Mouse (Mus musculus): ENCODE results near the gene Lrrc26.

The Lrrc26 gene

DNA sequence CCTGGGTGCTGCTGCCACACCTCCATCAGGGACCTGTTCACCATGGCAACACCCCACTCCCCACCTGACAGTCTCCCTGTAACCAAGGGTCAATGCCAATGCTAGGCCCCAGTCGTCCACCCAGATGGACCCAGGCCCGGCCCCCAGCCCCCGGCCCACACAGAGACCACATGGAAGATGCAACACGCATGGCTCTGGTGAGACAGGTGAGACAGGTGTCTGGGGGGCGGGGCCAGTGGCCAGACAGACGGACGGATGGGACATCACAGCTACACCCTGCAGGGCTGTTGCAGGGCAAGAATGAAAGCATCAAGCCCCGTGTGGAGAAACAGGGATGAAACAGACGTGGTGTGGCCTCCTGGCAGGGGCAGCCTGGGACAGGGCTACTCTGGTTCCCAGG lies 4.0 kb downstream of the Lrrc26 start:
- no peak for DNase-seq (ENCODE audit: low read depth, low spot score)

DNA sequence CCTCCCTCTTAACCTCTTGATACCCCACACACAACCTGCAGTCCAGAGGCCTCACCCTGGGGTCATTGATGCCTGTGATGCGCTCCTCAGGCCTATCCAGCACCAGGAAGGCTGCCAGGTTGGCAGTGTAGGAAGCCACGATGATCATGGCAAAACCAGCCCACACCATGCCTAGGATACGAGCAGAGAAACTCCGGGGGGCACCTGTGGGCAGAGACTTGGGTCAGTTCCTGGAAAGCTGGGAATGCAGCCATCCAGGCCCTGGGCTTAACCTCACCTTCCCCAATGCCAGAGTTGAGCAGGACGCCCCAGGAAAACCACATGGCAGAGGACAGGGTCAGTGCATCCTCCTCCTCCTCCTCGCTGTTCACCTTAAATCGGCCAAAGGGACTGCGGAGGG lies 7.4 kb downstream of the Lrrc26 start:
- no peak for DNase-seq (ENCODE audit: low read depth, low spot score)

DNA sequence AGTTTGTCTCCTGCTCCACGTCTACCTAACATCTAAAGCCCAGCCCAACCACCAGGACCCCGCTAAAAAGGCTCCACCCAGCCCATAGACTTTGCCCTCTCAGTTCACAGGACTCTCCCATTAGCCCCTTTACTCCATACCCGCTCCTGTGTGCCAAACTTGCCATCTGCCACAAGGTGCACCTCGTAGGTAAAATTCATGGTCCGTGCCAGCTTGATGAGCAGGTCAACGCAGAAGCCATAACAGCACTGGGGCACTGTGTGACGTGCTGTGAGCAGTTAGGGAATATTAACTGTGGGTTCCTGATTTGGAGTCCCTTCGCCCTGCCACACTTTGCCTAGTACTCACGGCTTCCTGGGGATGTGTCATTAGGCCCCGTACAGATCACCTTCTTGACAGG lies 8.3 kb downstream of the Lrrc26 start:
- DNase-seq (ENCODE audit: low read depth, low spot score): no peak

DNA sequence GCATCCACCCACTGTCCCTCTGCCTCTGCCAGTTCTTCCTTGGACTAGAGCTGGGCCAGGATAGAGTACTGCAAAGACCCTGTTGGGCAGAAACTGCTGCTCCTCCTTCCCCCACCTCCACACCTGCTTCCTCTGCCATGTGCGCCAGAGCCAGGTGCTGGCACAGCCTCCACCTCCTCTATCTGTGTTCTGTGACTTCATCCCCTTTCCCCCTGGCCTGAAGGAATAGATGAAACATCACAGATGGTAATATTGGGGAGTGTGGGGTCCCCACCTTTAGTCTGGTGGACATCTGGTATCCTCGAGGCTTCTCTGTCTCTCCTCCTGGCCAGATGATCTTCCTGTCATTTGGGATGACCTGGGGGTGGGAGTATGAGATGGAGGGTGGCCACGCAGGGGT lies 13.7 kb downstream of the Lrrc26 start:
- no peak for DNase-seq (ENCODE audit: low read depth, low spot score)

DNA sequence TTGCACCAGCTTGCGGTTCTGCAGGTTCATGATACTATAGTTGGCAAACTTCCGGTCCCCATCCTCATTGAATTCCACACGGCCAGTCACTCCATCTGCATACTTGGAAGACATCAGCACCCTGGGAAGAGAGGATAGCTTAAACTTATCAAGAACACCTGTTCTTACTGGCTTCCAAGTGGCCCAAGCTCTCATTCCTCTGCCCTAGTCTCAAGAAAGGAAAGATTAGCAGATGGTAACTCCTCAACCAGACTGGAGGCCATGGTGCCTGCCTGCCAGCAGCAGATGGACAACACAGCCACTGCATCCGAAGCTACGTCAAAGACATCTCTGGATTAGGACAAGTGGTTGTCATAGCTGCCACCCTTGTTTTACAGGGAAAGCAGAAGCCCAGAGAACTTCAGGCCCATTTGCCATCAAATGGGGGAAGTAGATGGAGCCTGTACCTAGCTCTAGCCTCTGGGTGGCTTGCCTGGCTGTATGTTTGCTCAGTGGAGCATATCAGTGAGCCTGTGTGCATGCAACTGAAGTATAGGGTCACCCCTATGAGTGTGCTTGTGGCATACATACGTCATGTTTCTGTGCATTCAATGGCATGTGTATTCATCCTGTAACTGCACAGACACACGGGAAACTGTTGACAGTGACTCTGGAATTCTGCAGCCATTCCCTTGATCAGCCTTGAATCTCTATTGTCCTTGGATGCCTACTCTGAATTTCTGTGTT lies 14.4 kb downstream of the Lrrc26 start:
- DNase-seq (ENCODE audit: low read depth, low spot score): no peak

DNA sequence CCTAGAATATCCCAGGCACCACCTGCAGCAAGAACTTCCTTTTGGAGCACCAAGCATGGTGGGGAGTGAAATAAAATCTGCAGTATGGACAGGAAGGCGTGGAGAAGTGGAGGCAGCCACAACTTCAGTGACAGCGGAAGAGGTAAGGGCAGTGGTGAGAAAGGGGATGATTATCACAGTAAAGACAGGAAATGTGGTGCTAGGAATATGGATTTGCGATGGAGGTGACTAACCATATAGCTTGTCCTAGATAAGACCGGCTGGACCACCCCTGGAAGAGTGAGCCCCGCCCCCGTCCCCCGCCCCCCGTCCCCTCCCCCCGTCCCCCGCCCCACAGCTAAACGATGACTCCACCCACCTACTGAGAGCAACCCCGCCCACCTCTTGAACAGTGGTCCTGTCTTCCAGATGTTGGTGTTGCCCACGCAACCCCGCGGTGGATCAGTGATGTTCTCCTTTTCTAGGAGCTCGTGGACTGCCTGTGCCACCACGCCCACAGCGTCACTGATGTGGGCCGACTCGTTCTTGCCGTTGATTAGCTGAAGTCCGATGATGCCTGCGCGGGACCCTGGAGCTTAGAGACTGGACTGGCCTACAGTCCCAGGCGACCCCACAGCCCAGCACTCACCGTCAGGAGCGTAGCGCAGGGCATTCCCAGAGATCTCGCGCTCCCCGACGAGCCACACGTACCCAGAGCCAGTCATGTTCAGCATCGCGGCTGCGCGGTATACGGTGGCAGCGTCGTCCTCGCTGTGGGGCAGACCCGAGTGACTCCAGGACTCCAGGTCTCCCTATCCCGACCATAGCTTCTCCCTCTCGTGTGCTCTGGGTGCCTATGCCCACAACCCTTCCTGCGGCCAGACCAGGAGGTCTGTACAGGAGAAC lies 15.2 kb downstream of the Lrrc26 start:
- peak; percentile 60 for DNase-seq (ENCODE audit: low read depth, low spot score)

DNA sequence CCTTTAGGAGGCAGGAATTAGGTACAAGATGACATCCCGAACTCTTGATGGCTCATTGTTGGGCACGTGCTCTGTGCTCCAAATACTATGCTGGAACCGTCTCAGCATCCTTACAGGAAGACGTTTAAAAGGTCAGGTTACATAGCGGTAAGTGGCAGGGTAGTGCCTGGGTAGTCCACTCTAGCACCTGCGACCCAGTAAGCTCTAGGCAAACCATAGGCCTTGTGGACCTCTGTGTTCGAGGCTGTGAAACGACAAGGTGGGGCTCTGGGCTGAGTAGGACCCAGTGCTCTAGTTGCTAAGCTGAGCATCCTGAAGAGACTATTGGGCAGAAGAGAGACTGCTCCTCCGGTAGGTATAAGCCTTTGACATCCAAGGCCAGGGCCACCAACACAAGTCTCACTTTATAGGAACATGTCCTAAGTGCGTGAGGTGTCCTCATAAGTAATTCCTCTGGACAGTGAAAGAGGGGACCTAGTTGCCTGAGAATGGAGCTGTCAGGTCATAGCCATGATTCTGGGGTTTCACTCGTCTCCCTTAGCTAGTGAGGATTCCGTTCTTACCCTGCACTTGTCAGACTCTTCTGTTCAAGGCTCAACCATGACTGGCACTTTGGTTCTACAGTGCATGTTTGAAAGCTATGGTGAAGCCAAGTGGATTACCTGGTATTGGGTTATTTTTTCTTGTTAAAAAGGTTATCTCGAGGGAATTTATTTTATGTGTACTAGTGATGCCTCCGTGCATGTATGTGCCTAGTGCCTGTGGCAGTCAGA lies 16.1 kb downstream of the Lrrc26 start:
- no peak for DNase-seq (ENCODE audit: low read depth, low spot score)

DNA sequence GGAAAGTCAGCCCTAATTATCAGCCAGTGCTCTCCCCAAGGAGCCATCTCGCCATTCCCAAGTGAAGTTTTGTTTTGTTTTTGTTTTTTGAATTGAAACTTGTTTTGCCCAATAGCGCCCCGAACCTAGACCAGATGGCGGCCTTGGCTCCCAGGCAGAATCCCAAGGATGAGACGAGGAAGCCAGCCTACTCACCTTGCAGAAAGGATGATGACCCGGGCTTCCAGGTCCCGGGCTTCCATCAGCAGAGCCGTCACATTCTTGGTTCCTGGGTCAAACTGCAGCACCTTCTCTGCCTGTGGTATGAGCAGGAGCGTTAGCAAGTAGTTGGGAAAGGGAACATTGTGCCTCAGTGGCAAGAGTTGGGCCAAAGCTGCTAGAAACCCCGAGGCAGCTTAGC lies 20.5 kb downstream of the Lrrc26 start:
- DNase-seq (ENCODE audit: low read depth, low spot score): no peak

DNA sequence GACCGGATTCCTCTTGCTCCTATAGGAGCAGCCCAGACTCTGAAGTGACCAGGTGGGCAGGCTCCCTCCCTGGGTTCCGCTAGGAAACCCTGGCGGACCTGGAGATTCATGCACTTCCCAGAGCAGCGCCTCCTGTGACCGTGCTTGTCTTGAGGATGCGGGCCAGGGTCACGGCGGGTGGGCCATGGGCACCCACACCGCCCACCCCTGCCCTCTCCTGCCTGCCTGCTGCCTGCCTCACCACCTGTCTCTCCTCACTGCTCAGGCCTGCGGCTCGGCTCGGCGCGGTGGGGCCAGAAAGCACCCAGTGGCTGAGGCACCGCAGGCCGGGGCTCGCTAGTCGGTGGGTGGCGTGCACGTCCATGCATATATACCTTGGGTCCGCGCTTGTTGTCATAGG lies 21.3 kb downstream of the Lrrc26 start:
- DNase-seq (ENCODE audit: low read depth, low spot score): no peak

DNA sequence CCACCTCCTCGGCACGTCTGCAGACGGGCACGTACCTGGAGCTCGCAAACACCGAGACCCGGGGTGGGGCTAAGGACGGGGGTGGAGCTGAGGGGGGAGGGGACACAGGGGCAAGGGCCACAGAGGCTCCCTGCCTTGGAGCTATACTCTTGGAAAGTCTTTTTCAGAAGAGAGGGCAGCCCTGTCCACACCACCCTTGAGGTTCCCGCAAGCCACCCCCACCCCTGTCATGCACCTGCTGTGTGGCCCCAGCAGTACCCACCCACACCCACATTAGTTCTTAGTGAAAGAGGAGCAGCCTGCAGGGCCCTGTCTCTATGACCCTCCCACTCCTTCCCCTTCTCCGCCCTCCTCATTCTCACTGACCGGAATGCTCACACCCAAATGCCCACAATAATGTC lies 21.8 kb downstream of the Lrrc26 start:
- no peak for DNase-seq (ENCODE audit: low read depth, low spot score)

DNA sequence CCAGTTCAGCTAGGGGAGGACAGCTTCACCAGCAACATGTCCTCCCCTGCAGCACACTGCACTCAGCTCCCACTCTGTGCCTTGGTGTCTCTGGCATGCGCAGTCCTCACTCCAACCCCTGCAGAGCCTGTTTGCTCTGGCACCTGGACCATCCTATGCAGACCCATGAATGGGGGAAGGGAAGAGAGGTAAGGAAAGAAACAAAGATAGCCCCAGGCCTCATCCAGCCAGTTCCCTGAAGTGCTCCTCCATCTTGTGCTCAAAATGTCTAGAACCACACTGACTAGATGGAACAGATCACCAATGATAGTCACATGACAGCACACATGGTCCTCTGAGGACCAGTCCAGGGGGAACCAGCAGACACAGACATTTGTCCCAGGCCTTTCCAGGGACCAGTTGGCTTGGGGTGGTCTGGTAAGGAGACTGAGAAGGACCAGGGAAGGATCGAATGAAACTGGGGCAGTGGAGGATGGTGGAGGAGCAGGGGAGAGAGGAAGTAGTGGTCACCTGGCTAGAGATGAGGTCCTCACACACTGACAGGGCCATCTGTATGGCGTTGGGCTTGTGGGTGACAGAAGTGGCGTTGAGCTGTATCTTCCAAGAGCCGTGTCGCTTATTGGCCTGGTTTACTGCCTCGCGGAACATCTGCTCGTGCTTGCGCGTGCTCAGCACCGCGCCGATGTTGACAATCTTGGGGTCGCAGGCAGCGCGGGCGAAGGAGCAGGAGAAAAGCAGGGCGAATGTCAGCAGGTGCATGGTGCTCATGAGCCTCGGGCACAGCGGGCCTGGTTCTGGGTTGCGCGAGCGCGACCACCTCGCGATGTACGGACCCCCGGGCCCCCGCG lies 28.6 kb downstream of the Lrrc26 start:
- no peak for DNase-seq (ENCODE audit: low read depth, low spot score)

DNA sequence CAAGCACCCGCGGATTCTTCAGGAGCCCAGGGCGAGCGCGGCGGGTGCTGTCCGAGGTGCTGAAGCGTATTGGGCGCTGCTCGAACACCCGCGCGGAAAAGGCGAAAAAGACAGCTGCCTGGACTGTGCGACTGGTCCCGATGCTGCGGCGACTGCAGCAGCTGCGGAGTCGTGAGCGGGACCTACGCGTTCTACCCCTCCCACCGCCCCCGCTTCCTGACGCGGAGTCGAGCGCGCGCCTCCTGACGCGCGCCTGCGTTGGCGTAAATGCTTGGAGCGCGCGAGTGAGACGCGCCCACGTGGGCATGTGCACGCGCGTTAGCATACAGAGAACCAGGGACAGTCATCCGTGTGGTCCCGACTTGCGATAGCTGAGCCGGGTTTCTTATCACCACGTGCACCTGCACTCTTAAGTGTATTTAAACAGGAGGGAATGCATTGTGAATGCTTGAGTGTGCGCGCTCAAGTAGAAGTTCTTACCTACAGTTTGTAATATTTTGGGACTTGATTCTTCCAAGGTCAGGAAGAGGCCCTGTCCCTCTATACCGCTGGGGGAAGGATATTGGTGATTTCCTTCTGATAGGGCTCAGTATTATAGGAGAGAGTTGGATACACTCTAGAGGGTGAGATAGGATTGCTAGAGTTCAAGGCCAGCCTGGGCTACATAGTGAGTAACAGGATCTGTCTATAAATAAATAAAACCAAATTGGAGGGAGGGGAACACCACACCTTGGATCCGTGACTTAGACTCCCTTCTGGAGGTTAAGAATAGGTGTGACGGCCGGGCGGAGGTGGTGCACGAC lies 29.5 kb downstream of the Lrrc26 start, which contains the start of gene Grin1:
Gene Grin1, minus strand, starts transcription at position 217 of the 803 bp plus-strand sequence.
- DNase-seq (ENCODE audit: low read depth, low spot score): peak; percentile 77

DNA sequence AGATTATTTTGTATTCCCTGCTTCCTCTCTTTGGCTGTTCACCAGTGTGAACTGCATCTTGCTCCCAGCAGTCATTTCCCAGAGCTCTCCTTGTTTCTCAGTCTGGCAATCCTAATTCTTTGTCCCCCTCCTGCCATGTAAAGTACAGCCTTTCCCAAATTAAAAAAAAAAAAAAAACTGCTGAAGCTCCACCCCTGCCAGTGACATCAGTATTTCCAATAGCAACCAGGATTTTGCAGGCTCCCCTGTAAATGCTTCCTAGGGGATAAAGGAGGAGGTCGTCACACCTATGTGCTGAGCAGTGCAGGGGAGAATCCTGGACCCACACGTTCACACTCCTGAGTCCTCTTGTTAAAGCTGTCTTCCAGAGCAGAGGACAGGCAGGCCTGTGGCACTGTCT lies 30.4 kb downstream of the Lrrc26 start:
- DNase-seq (ENCODE audit: low read depth, low spot score): no peak

DNA sequence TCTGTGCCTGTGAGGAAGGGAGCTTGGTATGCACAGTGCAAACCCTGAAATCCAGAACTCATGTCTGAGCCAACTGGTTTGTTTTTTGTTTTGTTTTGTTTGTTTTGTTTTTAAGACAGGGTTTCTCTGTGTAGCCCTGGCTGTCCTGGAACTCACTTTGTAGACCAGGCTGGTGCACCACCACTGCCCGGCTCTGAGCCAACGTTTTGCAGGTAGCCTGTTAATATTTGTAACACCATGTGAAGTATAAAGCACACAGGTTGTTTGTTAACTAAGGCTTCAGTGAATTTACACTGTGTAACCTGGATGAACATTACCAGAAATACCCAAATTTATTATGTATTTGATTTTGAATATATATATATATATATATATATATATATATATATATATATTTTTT lies 36.3 kb downstream of the Lrrc26 start:
- no peak for DNase-seq (ENCODE audit: low read depth, low spot score)

DNA sequence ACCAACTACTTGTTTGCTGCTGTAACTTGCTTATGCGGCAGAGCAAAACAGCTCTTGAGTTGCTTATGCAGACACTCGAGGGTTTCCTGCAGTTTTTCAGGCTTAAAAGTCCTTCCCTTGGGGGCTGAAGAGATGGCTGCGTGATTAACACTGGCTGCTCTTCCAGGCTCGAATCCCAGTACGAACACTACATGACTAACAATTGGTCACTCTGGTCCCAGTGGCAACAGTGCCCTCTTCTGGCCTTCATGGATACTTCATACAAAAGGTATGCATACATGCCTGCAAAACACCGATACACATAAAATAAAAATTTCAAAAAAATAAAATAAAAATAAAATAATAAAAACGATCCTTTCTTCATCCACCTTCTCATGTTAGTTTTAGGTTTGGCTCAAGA lies 38.7 kb downstream of the Lrrc26 start:
- DNase-seq (ENCODE audit: low read depth, low spot score): peak; percentile 49

DNA sequence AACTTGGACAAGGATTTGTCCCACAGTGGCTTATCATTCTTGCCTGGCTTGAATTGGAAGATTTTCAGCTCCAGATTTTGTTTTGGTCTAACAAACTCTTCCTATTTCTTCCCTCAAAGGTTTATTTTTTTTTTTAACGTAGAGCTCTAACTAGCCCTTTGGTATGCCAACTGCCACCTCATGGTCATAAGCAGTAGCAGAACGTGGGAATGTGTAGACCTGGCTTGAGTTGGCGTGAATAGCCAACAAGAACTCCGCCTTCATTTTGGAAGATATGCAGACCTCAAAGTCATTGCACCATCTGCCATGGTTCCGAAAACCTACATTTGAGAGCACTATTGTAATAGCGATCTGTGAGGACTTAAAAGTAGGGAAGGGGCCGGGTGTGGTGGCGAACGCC lies 41.8 kb downstream of the Lrrc26 start:
- no peak for DNase-seq (ENCODE audit: low read depth, low spot score)

DNA sequence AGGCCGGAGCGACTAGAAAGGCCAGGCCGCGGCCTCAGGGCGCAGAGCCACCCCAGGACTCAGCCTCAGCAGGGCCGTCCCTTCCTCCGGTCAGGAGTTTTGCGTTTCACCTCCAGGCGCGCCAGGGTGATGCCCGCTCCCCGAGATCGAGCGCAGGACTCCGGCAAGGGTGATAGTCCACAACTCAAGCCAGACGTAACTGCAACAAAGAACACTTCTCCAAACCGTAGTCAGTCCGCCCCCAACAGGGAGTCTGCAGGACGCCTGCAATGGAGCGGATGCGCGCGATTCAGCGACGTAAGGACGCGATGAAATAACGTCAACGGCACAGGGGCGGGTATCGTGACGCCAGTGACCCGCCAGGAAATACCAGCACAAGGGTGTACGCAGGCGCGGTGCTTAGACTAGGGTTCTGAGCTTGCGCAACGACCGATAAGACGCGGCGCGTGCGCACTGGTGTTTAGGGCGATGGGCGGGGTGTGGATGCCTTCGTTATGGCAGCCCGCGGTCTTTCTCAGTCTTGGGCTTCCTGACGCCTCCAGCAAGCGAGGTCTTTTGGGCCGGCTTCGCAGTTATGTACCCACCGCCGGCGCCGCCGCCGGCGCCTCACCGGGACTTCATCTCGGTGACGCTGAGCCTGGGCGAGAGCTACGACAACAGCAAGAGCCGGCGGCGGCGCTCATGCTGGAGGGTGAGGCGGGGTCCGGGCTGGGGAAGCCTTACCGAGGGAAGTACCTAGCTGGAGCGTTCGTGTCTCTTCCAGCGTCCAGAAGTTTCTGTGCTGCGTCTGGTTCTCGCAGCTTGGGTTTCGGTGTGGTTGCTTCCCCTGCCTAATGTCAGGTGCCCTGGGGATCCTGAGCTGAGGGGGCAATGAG lies 42.8 kb downstream of the Lrrc26 start, which contains the start of gene Man1b1:
Gene Man1b1, plus strand, starts transcription at position 53 of the 875 bp plus-strand sequence.
- DNase-seq (ENCODE audit: low read depth, low spot score): peak; percentile 100

DNA sequence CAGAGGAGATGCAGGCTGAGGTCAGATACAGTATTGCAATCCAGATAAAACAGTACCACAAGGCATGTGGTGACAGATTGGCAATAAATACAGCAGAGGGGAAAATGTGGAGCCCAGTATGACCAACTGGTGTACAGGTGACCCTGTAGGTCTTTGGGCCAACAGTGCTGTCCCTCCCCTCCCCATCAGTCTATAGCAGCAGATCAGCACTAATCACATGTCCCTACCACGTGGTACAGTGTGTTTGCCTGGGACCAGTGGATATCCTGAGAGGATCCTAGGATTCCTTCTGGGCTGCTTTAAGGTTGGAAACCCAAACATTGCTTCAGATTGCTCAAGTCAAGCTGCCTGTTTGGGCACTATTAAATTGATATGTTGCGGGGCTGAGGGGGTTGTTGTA lies 43.9 kb downstream of the Lrrc26 start:
- no peak for DNase-seq (ENCODE audit: low read depth, low spot score)

DNA sequence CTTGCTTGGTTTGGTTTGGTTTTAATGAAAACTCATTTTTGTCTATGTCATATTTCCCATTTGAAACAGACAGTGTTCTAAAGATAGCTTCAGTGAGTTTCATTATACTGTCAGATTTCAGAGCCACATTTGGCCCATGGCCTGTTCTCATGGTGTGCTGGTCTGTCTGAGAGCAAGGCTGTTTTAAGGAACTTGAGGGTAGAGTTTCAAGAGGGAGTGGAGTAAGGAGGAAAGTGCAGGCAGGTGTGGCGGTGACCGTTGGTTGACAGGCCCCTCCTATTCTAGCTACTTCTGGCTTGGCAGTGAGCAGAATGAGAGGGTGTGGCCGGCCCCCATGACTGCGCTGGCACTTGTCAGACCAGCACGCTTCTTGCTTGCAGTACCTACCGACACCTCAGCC lies 48.6 kb downstream of the Lrrc26 start:
- no peak for DNase-seq (ENCODE audit: low read depth, low spot score)

Measured in CD4-positive, CD25-positive, alpha-beta regulatory T cell, adult 2 months (primary cell).